Mouse (Mus musculus) thymus, adult 2 months (tissue): ENCODE data around the gene Gypa.

Experiments
- CTCF ChIP-seq: fragments of 200-500 bp; IDR thresholded peaks from 2 replicates; pipeline ENCODE4 v1.5.1; 2012; ENCODE audit warnings: mild to moderate bottlenecking, control low read depth, low read length, moderate library complexity, borderline replicate concordance; ENCODE audit not compliant: control insufficient read depth, poor library complexity, insufficient read depth; ENCODE audit errors: extremely low read depth
- POLR2A ChIP-seq: fragments of 200-500 bp; IDR thresholded peaks from 2 replicates; pipeline ENCODE4 v1.6.1; 2012; ENCODE audit warnings: mild to moderate bottlenecking, low read length, control low read depth, moderate library complexity; ENCODE audit not compliant: control insufficient read depth, poor library complexity, insufficient read depth; ENCODE audit errors: extremely low read depth

GRCm38 (mm10) chr8:80479129-80479528 lies 14.5 kb upstream of the Gypa start:
- TF ChIP-seq CTCF (no peak), POLR2A (no peak)
